Mouse (Mus musculus) right cerebral cortex, adult 18-20 months (tissue): ENCODE data around the gene Art3.

Source experiments
- DNase-seq: peaks from one replicate; pipeline ENCODE4 v3.0.0; 2022; ENCODE audit warnings: mixed read lengths

Gene Art3

DNA sequence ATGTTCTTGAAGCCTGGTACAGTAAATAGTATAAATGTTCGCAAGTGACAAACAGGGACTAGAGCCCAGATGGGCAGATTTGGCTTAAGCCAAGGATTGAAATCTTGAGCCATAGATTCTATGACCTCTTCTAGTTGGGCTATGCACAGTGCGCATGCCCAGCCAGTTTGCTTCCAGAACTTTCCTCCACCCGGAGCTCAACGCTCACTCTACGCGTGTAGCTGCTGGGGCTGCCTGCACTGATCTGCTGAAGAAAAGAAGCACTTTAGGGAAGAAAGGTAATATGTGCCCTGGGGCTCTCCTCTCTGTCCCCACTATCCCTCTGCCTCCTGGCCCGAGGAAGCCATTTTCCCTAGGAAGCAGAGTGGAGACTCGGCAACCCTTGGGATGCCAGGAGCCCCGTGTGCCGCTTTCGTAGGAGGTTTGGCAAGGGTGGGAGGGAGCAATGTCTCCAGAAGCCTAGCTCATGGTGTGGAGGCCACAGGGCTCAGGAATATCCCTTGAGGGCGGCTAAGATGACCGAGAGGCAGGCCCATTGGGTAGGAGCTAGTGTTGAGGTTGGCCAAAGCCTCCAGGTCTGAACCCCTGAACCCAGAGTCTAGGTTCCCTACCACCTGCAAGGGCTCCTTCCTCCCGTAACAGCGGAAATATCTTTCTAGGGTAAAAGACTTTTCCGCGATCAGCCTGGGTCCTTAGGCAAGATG, at the start of gene Art3:
Gene Art3, plus strand, starts transcription at position 193 of the 704 bp plus-strand sequence.
- DNase-seq = no peak

DNA sequence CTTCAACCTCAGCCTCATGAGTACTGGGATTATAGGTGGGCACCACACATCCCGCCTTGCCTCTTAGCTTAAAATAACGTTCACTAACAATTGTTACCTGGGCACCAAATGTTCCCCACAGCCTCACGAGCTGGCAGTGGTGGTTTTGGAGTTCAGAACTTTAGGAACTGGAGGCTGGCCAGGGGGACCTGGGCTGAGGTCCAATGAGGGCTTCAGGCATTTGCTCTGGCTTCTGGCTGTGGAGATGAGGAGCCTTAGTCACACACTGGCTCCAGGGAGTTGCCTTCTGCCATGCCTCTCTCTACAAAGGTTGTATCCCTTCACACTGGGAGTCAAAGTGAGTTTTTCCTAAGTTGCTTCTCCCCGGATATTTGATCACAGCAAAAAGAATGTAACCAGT, 49.1 kb upstream of the Art3 start:
- DNase-seq = no peak

- DNase-seq = no peak
Measured at GRCm38 (mm10) chr5:92283107-92283506, 48.5 kb upstream of the Art3 start.

GRCm38 (mm10) chr5:92287840-92288239, 43.8 kb upstream of the Art3 start:
- DNase-seq = no peak

DNA sequence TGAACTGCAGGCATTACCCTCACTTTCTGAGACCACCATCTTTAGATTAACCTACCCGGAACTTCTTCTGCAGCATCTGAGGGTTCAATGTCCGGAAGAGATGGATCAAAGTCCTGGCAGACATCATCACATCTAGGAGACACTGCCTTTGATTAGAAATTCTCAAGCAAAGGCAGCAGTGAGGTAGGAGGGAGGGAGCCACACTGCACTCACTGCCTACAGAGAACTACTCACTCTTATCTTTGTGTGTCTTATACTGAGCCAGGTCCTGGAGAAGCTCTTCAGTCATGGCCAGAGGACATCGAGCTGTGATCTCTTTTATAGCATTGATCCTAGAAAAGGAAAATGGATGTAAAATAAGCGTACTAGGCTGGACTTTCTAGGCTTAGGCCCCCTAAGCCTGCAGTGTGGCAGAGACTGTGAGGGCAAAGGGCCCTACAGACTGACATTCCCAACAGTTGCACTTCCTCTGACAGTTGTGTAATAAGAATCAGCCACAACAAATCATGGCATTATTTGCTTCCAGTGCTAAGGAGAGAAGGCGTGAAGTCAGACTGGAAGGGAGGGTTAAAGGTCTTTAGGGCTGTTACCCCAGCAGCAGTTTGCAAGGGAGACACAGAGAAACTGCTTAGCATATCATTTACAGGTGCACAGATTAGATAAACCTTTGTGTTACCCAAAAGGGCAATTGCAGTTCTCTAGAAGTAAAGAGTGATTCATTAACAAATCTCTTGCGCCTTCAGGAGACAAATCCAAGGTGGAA, 39.8 kb upstream of the Art3 start:
- no peak for DNase-seq

DNA sequence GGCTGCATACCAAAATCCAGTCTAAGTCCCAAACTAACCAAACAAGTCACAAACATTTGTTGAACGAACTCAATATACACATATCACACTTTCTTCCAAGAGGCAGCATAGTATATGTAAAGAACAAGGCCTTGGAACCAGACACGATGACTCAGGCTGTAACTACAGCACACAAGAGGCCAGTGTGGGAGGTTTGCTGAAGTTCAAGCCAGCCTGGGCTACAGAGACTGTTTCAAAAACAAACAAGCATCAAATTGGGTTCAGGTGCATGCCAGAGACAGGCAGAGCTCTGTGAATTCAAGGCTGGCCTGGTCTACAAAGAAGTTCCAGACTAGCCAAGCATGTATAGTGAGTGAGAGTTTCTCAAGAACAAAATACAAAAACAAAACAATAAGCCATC, 37.1 kb upstream of the Art3 start:
- no peak for DNase-seq

GRCm38 (mm10) chr5:92302149-92302840, 29.3 kb upstream of the Art3 start:
- no peak for DNase-seq

DNA sequence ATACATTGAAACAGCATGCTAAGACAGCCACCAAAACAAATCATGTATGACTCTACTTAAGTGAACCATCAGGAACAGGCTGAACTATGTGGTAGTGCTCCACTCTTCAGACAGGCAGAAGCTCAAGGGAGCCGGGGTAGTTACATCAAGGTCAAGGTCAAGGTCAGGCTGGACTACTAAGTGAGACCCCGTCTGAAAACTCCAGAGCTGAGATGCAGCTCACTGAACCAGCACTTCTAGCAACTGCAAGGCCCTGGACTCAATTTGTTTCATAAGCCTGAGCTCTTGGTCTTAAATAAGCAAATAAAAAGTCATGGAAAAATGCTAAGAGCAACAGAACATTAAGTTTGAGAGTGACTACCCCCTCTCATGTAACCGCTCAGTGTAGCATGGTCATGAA, 27.3 kb upstream of the Art3 start:
- no peak for DNase-seq

- DNase-seq = peak; percentile 96
Measured at GRCm38 (mm10) chr5:92309681-92310511, 21.7 kb upstream of the Art3 start, which contains the start of gene Sdad1. Gene Sdad1, minus strand, starts transcription at chr5:92310479.

- peak; percentile 81 for DNase-seq
Measured at GRCm38 (mm10) chr5:92312046-92312715, 19.4 kb upstream of the Art3 start.

DNA sequence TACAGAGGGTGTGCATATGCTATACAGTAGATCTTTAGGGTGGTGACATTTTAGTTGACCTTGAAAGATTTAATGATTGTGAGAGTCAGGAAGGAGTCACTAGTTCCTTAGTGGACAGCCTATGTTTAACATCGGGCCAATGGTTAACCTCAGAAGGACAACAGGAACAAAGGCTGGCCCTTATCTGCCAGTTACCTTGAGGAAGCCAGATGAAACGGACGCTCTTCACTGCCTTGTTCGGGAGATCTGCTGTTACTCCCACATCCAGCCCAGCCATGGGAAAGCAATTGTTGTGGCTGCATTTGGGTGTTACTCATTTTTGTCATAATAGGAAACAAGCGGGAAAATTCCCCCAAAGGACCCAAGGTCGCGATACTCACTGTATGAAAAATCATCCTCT, 17.9 kb upstream of the Art3 start:
- DNase-seq = no peak

DNA sequence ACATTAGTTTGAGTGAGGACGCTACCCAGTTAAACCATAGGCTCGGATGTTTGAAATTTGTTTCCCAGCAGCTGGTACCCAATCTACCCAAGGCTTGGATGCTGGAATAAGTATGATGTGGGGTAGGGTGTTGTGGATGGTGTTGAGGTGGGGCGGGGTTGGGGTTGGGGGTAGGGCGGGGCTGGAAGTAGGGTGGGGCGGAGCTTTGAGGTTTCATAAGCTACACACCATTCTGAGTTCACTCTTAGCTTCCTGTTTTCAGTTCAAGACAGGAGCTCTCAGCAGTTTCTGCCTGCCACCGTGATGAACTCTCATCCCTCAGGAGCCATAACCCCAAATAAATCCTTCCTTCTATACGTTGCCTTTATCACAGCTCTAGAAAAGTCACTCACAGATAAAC, 13.5 kb upstream of the Art3 start:
- no peak for DNase-seq

- no peak for DNase-seq
Measured at GRCm38 (mm10) chr5:92318596-92318995, 13.0 kb upstream of the Art3 start.

DNA sequence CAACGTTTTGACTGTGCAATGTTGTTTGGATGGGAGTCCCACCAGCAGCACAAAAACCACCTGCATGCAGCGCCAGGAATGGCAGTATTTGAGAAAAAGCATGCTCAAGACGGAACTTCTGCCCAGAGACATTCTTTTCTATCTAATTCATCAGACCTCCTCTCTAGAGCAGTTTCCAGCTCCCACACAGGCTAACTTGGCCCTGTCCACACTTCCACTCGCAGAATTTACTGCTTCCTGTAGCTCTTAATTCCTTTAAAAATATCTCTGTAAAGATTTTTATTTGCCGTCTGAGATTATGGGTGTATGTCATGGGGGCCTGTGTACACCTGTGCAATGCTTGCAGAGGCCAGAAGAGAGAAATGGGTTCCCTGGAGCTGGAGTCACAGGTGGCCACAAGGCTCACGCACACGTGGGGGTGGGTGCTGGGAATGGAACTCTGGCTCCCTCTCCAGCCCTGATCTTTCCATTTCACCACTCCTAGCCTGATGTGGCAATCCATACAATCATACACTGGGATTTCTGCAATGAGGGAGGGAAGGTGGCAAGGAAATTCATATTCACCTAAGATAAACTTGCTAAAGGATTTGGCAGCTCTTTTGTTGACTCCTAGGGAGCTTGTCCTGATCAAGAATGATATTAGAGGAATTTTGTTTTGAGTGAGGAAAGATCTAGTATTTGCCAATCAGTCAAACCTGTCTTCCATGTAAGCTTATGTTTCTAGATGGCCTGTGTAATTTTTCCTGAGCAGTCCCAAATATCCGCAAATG, 9.8 kb upstream of the Art3 start:
- no peak for DNase-seq

DNA sequence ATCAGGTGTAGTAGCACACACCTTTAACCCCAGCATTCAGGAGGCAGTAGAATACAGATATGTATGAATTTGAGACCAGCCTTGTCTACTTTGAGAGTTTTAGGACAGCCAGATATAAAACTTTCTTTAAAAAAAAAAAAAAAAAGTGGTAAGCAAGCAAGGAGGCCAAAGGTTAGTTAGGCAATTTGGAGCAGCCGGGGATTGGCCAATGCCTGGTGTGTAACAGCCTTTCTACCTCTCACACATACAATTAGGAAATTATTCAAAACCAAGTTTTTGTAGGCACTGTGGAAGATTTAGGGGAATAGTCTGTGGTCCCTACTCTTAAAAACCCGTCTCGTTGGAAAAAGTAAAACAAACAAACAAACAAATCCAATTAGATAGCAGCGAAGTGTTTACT, 9.0 kb upstream of the Art3 start:
- no peak for DNase-seq

DNA sequence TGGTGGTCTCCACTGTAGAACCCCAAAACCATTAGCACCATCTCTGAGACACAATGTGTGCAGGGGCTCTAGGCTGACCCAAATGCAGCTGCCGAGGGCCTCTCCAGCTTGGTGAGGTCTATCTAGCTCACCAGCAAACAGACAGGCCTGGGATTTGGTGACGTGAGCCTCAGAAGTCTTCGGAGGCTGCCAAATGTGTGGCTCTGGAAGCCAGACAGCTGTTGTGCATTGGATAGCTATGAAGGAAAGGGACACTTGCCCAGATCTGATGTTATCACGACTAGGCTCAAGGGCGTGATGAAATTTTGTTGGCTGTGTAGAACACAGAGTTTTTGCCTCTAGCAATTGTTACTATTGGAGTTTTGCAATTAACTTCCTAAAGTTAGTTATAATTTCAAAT, 8.4 kb upstream of the Art3 start:
- DNase-seq = no peak

DNA sequence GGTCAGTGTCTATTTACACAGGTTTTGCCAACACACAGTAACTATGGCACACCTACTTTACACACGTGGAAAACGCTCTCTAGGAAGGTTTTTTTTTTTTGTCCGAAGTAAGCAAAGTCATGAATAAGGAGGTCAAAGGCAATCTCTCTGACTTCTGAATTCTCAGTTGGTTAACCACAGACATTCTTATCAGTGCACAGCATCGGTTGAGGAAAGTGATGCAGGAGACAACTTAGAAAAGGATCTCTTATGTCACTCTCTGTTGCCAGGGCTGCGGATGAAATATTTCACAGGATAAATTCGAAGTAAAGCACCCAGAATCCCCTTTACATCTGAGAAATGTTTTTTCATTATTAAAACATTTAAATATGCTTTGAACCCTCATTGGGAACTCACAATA, 4.3 kb upstream of the Art3 start:
- DNase-seq = no peak

- DNase-seq = no peak
Measured at GRCm38 (mm10) chr5:92327929-92328328, 3.7 kb upstream of the Art3 start, which contains the start of gene Cxcl9. Gene Cxcl9, minus strand, starts transcription at chr5:92328079.

DNA sequence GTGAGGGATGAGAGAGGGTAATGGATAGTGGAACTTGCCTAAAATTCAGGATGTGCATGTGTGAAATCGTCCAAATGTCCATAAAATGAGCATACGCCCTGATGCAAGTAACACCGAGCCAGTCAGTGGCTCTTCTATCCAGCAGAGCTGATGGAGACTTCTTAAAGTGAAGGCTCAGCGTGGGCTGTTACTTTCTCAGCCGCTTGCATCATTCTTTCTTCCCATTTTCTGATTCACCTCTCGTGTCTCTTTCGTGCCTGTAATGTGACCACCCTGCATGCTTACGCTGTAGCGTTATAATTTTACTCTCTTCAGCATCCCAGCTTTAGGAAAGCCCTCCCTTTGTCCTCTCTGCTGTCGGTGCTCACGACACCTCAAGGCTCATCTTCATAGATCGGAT, 505 bp upstream of the Art3 start:
- DNase-seq = no peak

GRCm38 (mm10) chr5:92332359-92332840, 773 bp downstream of the Art3 start:
- DNase-seq = no peak

GRCm38 (mm10) chr5:92336743-92337142, 5.1 kb downstream of the Art3 start:
- no peak for DNase-seq
